Mouse (Mus musculus) small intestine, adult 2 months (tissue): Measurements from ENCODE around the gene Stk17b. TPM values are rescaled to one million over a fixed set of nuclear protein-coding genes. Genes with fewer than 3 reads are reported as not detected.
"Not testable (repeated sequence)": the region's sequence is repeated elsewhere in the genome, so short reads cannot be mapped to it uniquely, and the experiment has no call there.

Experiments used
- H3K27ac ChIP-seq: fragments of 200-500 bp; 2 replicates; pipeline ENCODE4 v1.5.1; 2012; ENCODE audit warnings: low read depth, low read length, control low read depth, inconsistent platforms; ENCODE audit not compliant: insufficient read depth
- H3K27me3 ChIP-seq: fragments of 200-500 bp; 2 replicates; pipeline ENCODE4 v1.6.1; 2012; ENCODE audit warnings: mild to moderate bottlenecking, moderate library complexity, low read length, inconsistent platforms; ENCODE audit not compliant: control insufficient read depth, insufficient read depth
- H3K36me3 ChIP-seq: fragments of 200-500 bp; 2 replicates; pipeline ENCODE4 v1.6.1; 2012; ENCODE audit warnings: mild to moderate bottlenecking, low read length, control low read depth, inconsistent platforms; ENCODE audit not compliant: control insufficient read depth, insufficient read depth
- H3K4me1 ChIP-seq: fragments of 200-500 bp; 2 replicates; pipeline ENCODE4 v1.6.1; 2012; ENCODE audit warnings: low read length, inconsistent platforms, mixed read lengths; ENCODE audit not compliant: control insufficient read depth, insufficient read depth, insufficient read length
- H3K4me3 ChIP-seq: fragments of 200-500 bp; 2 replicates; pipeline ENCODE4 v1.5.1; 2012; ENCODE audit warnings: low read depth, mild to moderate bottlenecking, control low read depth, inconsistent platforms, low read length, moderate library complexity
- CTCF ChIP-seq: fragments of 200-500 bp; IDR thresholded peaks from 2 replicates; pipeline ENCODE4 v1.5.1; 2012; ENCODE audit warnings: low read depth, mild to moderate bottlenecking, control low read depth, inconsistent platforms, low read length, moderate library complexity, mixed read lengths; ENCODE audit not compliant: insufficient replicate concordance, insufficient read length; ENCODE audit errors: extremely low read depth
- POLR2A ChIP-seq: fragments of 200-500 bp; IDR thresholded peaks from 2 replicates; pipeline ENCODE4 v1.6.1; 2012; ENCODE audit warnings: low read depth, mild to moderate bottlenecking, control low read depth, inconsistent platforms, low read length, moderate library complexity
- WGBS: fragments of 180-500 bp; shearing (Covaris S2); methylation state at CpG from one replicate; pipeline ENCODE4 v1.1.7; 2018; 5-methylcytosine and 5-hydroxymethylcytosine counted together
- polyA plus RNA-seq: library from polyadenylated mRNA; depleted of rRNA; stranded (reverse); fragments of >200 nt; gene quantifications from 2 replicates; pipeline ENCODE4 v1.2.3, GENCODE M21; 2012

Stk17b gene
- polyA plus RNA-seq, 1 experiment: 11.0 TPM

DNA sequence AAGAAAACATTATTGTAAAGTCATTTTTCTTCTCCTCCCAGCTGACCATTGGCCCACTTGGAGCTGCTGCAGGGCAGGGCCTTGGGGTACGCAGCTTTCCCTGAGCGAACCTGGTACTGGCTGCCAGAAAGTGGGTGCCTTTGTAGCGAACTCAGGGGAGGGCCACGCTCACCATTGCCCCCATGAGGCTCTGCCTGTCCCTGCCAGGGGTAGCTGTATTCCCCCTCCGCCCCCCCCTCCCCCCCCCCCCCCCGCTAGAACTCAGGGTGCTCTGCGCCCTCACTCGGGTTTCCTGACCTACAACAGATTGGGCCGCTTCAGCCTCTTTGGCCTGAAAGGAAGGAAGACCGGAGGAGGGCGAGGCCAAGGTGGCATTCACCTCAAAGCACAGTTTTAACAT lies 36.5 kb downstream of the Stk17b start:
- Histone ChIP-seq H3K4me1 (no peaks in the 10 kb centered on the region), H3K36me3 (no peaks in the 10 kb centered on the region), H3K4me3 (no peak overlapping the region), H3K27me3 (no peaks in the 10 kb centered on the region), H3K27ac (no peak overlapping the region)
- TF ChIP-seq POLR2A: no peak
- no peak for TF ChIP-seq CTCF
- 59% methylated on average over 9 of the region's 11 CpGs for WGBS

DNA sequence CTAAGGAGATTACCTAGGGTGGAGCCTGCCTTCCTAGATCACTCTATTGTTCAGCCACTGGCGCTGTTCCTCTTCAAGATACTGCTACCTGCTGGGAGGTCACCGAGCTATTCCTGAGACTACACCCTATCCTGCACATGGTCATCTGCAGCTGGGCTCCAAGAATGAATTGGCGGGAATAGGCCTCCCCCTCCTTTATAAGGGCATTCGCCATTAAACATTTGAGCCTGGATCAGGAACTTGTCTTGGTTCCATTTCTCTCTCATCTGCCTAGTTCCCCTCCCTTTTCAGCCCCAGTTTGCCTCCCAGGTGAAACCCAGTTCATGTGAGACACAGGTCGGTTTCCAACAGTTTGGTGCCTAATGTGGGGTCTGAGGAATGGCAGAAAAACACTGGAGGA lies 39.0 kb downstream of the Stk17b start:
- WGBS: 72% methylated on average over 5 of the region's 5 CpGs
- Histone ChIP-seq H3K4me3 (no peak overlapping the region), H3K36me3 (no peaks in the 10 kb centered on the region), H3K27me3 (no peaks in the 10 kb centered on the region), H3K4me1 (0 out of 2 replicates have a peak, but pooled peaks cover 2% of the 10 kb centered on the region), H3K27ac (no peak overlapping the region)
- TF ChIP-seq POLR2A: no peak
- TF ChIP-seq CTCF: no peak

DNA sequence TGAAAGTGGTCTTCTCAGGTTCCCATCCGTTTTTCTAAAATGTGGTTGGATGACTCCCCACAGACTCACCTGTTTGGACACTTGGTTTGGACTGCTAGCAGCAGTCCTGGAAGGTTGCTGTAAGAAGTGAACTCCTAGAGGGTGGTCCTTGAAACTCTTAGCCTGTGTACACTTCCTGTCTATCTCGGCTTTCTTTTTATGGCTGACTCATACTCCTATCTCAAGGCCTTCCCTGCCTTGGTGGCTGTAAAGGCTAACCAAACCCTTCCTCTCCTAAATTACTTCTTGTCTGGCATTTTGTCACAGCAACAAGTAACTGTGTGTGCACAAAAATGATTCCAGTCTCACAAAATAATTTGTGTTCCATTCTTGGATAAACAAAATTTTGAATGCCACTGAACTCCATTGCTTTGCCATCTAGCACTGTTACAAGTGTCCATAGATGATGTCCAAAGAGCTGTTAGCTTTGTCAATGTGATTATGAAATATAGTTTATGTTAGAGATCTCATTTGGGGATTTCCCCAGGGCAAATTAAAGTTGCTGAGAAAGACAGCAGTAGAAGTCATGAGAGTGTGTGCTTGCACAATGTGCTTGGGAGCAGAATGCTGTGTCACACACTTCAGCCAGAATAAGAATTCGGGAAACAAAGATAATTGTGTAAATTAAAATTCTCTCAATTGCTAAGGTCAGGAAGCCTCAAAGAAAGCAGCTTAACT lies 43.1 kb downstream of the Stk17b start:
- no peak overlapping the region for H3K27ac ChIP-seq
- no peak for TF ChIP-seq CTCF
- no peak for TF ChIP-seq POLR2A
- no peak overlapping the region for H3K4me3 ChIP-seq
- H3K36me3 ChIP-seq: no peaks in the 10 kb centered on the region
- H3K27me3 ChIP-seq: no peaks in the 10 kb centered on the region
- WGBS: 71% methylated on average over 3 of the region's 3 CpGs
- H3K4me1 ChIP-seq: peaks cover 8% of the 10 kb centered on the region; the same call in 1 of the 2 replicates

DNA sequence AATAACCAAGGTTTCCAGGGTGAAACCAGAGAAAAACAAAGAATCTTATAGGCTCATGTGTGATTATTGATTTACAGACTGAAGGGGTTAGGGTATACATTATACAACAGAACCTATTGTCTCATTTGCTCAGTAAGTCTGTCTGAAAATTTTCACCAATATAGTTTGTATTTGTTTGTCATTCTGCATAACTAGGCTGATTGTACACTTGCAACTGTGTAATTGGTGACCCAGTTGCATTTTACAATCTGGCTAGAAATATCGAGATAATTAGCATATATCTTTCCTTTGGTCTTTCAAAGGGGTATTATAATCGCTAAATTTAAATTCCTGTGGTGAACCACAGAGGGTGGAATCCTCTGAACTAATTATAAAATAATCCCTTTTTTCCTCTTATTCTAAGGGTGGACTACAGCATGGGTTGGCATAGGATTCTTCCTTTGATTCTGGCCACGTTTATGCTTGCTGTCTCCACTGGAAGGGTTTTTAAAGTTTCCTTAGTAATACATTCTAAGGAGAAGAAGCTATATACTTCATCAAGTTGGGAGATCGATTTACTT lies 44.2 kb downstream of the Stk17b start:
- WGBS: 87% methylated on average over 4 of the region's 4 CpGs
- Histone ChIP-seq H3K27ac (no peak overlapping the region), H3K4me1 (peaks cover 8% of the 10 kb centered on the region; the same call in 1 of the 2 replicates), H3K27me3 (no peaks in the 10 kb centered on the region), H3K36me3 (no peaks in the 10 kb centered on the region), H3K4me3 (no peak overlapping the region)
- TF ChIP-seq CTCF (no peak), POLR2A (no peak)

DNA sequence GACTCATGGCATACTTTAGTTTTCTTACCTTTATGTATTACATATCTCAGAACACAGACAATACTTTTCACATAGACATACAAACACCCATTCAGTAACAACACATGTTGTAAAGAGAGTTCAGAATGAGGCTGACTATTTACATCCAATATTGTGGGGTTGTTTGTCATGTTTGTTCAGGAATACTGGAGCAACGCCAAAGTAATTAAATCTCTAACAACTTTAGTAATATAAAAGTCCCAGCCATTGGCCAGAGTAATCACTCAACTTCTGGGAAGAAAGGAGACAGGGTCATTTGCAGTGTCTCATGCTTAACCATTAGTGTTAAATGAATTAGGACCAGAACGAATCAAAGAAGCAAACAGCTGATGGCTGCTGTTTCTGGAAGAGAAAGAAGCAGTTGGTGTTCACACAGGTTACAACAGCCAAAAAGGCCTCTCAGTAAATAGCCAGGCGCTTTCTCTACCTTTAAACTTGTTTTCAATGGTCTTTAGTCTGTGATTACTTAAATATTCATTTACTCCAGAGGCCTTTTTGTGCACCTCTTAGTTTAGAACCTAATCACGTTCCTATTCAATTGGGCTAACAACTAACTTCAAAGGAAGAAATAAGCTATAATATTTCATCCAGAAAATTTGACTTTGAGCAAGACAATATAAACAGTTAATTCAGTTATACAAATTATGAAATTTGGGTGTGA lies 44.8 kb downstream of the Stk17b start:
- H3K4me3 ChIP-seq, H3K27ac ChIP-seq, H3K4me1 ChIP-seq, H3K27me3 ChIP-seq, H3K36me3 ChIP-seq: not testable (repeated sequence)
- 41% methylated on average over 4 of the region's 4 CpGs for WGBS

DNA sequence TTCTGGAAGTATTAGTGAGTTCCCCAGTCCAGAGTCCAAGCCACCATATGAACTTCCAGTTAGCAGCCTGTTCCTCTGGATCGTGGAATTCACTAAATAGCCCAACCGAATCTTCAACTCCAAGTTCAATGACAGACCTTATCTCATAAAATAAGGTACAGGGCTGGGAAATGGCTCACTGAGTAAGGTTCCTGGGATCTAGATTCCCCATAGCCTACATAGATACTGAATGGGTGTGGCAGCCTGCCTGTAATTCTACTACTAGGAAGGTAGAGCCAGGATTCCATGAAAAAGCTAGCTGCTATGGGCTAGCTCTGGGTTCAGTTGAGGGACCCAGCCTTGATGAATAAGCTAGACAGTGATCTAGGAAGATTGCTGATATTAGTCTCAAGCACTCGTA lies 48.4 kb downstream of the Stk17b start:
- Histone ChIP-seq H3K27ac (peak overlapping the region; percentile 87), H3K4me3 (no peak overlapping the region), H3K36me3 (no peaks in the 10 kb centered on the region), H3K4me1 (peaks cover 7% of the 10 kb centered on the region; the same call in 1 of the 2 replicates), H3K27me3 (no peaks in the 10 kb centered on the region)
- 32% methylated on average over 3 of the region's 3 CpGs for WGBS
- TF ChIP-seq CTCF (no peak), POLR2A (no peak)

DNA sequence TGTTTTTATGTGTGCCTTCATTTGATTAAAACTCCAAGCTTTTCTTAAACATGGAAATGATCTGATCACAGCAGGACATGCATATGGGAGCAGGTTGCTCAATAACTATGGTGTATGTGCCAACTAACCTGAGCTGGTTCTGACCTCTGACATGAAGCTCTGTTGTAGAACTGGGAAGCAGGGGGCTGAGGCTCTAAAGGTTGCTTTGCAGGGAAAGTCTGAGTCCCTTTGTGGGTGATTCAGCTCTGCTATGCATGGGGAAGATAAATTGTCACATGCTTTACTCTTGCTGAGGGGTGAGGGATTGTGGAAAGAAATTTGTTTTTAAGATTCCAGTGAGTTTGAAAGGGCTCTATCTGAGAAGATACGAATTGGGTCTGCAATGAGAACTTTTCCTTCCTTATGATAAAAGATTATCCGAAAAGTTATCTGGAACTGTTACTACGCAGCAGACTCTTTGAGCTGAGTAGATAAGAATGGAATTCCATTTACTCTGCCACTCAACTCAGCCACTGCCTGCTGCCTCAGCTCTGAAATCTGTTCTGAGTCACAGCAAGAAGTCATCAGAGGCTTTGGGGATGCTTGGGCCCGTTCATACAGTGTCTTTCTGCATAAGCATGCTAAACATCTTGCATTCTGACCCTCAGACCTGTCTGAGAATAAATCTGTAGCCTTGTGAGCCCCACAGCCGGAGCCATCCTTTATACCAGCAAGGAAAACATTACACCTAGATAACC lies 56.4 kb downstream of the Stk17b start:
- TF ChIP-seq CTCF (no peak), POLR2A (no peak)
- Histone ChIP-seq H3K36me3 (no peaks in the 10 kb centered on the region), H3K27ac (no peak overlapping the region), H3K4me1 (no peaks in the 10 kb centered on the region), H3K4me3 (no peak overlapping the region), H3K27me3 (no peaks in the 10 kb centered on the region)
- 37% methylated on average over 5 of the region's 5 CpGs for WGBS
